Mouse (Mus musculus) 3T3-L1 (cell line): ENCODE measurements around the gene Plcb1.
A peak's percentile ranks its signal among the peaks of the same experiment; 100 is the strongest.
"Not testable (repeated sequence)": the region's sequence is repeated elsewhere in the genome, so short reads cannot be mapped to it uniquely, and the experiment has no call there.

ENCODE experiments used
- DNase-seq: peaks from one replicate; pipeline ENCODE4 v3.0.0-alpha.2; 2015; ENCODE audit warnings: low read depth, low spot score

The Plcb1 gene

DNA sequence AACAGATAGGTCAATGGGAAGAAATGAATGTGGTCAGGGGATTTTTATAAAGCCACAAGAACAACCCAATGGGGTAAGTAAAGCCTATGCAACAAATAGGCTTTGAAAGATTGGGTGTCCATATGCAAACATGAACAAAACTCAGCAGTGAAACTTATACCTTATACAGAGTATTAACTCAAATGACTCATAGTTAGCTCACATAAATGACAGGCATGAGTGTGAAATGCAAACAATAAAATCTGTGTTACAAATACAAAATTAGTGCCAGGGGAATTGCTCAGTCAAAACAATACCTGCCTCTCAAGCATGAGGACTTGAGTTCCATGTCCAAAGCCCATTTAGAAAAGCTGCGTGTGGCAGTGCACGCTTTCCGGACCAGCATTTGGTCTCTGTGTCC is 182.5 kb downstream of the Plcb1 start:
- peak; percentile 56 for DNase-seq

DNA sequence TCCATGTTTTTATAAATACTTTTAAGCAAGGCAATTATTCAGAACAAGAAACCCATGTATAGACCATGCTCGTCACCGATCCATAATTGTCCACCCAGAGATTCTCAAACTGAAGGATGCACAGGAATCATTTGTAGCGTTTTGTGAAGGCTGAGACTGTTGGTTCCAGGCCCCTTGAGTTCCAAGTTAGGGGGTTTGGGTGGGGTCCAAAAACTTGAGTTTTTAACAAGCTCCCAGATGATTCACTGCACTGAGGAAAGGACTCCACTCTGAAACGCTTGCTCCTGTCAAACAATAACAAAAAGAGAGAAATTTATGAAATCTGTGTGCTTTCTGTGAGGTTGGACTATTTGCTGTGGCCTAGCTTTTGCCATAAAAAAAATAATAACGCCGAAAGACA is 186.5 kb downstream of the Plcb1 start:
- peak; percentile 57 for DNase-seq

DNA sequence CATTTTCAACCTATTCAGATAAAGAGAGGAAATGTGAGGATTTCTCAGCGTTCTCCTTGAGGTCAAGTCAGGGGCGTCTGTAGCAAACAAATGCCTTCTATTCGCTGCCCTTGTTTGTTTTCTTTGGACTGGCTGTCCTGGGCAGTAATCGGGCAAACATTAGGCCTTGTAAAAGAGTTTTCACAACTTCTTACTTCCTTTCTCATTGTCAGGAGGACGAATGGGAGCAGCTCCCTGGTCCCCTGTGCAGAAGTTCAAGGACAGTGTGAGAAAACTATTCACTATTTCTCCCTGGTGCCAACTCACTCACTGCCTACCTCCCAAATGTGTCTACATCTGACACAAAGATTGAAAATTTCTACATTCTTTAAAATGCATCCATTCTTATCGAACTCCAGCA is 188.8 kb downstream of the Plcb1 start:
- no peak for DNase-seq

DNA sequence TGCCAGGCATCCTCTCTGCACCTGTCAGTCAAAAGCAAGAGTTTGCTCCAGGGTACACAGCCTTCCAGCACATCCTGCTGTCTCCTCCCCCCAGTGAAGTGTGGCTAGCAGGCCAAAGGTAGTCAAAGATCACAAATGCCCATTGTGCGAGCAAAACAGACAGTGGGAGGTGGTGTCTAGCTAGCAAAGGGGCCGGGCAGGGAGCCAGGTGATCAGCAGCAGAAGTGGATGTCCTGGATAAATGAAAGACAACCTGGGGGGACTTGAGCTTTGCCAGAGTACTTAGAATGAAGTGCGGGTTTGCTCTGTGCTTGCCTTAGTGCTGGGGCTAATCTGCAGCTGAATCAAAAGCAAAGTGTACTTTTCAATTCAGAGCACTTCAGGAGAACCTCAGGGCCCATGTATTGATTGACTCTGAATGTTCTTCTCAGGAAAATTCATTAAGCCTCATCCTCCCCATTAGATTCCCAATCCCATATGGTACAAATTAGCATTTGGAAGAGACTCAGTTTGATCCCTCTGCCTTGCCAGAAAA is 191.0 kb downstream of the Plcb1 start:
- DNase-seq, result peak; percentile 67

DNA sequence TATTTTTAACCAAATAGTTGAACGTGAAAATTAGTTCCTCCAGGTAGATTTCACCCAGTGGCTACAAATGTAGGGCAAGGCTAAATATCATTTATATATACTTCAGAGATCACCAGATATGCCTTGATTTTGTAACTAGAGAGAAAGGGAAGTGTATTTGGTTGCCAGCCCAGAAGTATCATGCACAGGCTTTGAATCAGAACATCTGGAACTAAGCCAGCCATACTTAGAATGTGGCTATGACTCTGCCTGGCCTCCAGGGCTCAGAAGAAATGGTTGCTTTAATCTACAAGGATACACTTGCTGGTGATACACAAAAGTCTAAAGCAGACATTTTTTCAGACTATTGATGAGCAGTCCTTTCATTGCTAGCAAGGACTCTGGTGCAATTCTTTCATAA is 191.8 kb downstream of the Plcb1 start:
- DNase-seq, result peak; percentile 93

DNA sequence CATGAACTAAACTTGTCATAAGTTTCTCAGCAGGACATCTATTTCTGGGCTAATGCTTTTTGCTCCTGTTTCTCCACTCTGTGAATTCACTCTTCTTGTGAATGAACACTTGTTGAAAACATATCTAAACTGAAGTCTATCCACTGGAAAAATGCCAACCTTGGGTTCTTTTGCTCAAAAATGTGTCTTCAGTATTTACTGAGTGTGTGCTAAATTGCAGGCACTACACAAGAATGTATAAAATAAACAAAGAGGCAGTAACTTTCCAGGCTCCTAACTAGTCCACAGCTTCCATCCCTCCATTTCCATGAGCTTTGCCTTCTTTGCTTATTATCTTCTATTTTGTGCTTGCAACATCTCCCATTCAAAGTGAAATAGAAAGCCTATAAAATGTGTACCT is 195.5 kb downstream of the Plcb1 start:
- DNase-seq, result peak; percentile 32

DNA sequence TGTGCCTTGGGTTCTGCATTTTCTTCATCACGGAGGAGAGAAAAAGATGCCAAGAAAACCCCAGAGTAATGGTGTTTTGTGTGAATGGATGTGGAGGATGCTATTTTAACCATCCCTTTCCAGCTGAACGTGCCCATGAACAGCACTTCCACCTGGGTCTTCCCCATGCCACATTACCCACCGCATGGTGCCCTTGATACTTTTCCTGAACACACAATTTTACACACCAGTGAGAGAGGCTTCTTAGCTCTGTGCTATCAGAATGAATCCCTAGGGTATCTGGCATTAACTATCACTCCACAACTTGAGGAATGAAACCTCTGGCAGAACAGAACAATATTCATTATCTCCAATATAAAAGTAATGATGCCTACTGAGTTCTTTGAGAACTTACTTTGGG is 199.0 kb downstream of the Plcb1 start:
- no peak for DNase-seq

DNA sequence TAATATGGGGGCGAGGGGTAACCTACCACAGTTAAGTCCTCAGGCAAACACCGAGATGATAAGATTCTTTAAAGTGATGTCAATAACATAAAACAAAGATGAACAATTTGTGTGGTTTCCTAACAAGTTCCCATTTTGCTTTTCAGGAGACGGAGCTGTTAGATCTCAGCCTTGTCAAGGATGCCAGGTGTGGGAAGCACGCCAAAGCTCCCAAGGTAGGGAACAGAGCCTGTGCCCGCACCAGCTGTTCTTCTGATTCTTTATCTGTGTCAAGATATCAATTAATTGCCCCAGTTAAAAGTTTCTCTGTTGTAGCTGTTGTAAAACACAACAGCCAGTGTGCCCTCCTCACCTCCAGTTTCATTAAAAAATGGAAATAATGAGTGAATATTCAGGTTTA is 202.1 kb downstream of the Plcb1 start:
- no peak for DNase-seq

DNA sequence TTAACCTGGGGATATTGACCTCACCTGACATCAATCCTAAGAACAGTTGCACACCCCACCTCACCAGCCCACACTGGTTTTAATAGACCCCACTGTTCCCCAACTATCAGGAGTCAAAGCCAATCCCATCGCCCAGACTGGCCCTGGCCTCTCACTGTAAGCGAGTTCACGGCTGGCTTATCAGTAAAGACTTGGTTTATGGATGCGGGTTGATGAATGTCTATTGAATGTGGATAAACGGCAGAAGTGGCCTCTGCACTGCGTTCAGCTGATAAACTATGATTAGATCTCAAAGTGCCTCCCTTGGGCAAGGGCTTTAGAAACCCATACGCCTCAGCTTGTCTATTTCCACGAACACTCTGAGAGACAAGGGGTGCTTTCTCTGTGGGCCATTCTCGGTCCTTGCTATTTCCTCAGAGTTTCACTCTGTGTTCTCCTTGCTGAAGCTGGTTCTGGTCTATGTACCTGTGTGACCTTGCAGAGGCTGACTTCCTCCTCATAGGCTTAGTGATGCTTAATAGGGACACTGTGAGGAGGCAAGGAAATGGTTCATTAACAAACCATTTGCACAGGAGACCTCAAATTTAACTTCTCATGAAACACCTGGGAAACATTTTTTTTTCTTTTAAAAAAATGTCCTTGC is 203.9 kb downstream of the Plcb1 start:
- no peak for DNase-seq

DNA sequence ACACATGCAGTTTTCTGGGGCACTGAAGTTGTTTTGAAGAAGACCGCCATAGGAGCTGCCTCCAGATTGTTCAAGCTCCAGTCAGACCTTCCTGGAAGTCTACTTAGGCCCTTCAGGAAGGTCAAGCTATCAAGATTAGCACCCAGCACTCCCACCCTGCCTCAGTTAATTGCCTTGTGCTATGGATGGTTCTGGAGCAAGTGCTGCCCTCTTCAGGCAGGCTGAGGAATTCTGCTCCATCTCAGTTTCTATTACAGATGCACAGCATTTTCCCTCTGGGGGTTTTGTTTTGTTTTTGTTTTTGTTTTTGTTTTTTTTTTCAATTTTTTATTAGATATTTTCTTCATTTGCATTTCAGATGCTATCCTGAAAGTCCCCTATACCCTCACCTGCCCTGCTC is 221.3 kb downstream of the Plcb1 start:
- DNase-seq, result peak; percentile 29

DNA sequence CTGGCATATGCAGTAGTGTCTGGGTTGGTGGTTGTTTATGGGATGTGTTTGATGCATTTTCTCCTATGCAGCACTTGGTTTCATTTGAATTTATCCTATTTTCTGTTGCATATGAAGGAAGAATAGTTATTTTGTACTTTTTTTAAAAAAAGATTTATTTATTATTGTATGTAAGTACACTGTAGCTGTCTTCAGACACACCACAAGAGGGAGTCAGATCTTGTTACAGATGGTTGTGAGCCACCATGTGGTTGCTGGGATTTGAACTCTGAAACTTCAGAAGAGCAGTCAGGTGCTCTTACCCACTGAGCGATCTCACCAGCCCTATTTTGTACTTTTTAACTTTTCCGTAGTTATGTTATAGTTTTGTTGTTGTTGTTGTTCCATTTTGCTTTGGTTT is 222.0 kb downstream of the Plcb1 start:
- not testable (repeated sequence) for DNase-seq

DNA sequence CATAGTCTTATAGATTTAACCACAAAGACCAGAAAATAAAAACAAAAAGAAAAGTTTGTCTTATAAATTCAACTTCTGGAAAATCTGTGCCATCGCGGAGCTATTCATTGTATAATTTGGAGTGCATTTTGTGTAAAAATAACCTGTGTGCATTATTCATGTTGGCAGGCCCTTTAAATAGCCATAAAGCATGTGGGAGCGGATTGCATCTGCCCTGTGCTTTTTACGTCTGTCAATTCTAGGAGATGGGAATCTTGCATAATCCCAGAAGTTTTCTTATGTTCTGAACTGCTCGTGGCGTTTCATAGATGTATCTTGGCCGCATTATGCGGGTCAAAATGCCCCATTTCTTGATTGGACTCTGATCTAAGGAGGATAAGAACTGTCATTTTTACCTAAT is 224.5 kb downstream of the Plcb1 start:
- no peak for DNase-seq

DNA sequence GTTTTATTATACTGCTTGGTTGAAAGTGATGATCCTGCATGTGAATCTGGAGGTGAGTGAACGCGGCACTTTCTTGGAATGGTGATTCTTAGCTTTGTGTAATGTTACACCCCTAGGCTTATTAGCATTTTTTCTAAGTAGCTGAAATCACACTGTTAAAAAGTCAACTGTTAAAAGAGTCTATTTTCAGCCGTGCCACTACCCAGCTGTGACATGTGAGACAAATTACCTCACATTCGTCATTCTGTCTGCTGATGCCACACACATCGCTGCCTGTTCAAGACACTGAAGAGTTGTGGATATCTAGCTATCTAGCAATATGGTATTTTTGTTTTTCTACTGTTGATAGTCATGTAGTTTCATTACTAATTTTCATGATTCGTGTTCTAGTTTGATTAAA is 229.6 kb downstream of the Plcb1 start:
- DNase-seq, result no peak

DNA sequence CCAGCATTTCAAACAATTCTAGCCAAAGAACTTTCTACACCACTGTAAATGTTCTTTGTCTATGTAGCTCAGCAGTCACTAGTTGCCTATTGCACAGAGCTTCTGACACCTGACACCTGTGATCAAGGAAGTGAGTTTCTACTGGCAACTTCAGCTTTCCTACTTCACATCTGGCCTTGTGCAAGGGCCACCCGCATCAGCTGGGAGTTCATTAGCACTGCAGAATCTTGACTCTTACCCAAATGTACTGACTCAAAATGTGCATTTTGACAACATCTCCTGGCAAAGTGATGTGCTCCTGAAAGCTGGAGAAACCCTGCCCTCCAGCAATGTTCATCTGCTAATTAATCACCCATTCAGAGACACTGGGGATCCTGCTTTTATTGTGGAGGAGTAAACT is 232.4 kb downstream of the Plcb1 start:
- DNase-seq, result peak; percentile 79

DNA sequence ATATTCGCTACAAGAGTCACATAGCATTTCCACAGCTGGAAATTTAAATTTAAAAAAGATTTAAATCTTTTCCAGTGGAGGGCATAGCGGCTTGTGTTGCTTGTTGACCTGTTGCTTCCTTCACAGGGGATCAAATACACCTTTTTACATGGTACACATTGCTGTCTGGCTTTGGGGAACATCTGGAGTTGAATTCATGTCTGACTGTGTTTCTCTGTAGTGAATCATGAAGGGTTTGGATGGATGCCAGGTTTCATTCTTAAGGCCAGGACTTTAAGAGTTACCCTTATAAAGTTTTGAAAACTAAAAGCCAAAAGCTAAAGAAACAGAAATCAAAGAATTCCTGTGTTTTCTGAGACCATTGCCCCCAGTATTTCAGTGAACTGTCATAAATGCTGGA is 232.8 kb downstream of the Plcb1 start:
- peak; percentile 92 for DNase-seq

DNA sequence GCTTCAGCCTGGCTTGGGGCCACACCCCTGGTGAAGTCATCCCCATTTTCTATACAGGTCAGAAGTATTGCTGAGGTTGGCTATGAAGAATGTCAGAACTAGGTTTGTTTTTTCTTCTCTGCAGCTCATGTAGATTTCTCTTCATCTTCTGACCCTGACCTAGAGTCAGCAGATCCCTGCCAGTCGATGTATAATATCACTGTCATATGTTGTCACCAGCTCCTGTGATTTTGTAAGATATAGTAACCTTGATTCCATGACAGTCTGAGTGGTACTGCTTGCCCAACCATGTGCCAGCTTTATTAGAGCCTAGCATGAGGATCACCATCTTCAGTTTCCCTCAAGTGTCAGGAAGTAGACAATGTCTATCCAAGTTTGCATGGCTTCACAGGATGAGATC is 233.7 kb downstream of the Plcb1 start:
- DNase-seq, result no peak

DNA sequence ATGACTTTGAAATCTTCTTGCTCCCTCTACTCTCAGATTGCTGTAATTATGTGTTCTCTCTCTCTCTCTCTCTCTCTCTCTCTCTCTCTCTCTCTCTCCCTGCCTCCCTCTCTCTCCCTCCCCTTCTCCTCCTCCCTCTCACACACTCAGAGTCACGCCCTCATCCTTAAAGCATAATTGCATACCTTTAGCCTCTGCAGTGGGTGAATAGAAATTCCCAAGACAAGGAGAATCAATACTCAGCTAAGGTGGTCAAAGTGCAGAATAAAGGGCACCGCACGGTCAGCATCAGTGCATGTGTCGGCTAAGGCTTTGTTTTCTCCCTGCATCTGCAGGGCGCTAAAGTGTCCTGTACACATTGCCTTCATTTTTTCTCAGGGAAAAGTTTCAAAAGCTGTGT is 243.4 kb downstream of the Plcb1 start:
- no peak for DNase-seq

DNA sequence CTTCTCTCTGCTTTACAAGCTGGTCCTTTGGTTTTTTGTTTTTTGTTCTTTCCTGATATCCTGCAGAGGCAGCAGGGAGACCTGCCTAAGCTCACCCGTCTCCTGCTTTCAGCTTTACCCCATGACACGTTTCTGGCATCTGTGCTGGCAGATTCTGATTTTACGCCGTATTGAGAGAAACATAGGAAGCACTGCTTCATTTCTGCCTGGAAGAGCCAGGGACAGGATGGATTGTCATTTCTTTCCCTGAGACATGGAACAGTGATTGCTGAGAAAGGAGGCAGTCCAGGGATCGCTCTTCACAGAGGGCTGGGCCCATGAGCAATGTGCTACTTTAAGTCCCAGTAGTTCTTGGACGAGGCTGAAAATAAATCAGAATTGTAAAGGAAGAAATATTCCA is 243.8 kb downstream of the Plcb1 start:
- DNase-seq, result no peak

DNA sequence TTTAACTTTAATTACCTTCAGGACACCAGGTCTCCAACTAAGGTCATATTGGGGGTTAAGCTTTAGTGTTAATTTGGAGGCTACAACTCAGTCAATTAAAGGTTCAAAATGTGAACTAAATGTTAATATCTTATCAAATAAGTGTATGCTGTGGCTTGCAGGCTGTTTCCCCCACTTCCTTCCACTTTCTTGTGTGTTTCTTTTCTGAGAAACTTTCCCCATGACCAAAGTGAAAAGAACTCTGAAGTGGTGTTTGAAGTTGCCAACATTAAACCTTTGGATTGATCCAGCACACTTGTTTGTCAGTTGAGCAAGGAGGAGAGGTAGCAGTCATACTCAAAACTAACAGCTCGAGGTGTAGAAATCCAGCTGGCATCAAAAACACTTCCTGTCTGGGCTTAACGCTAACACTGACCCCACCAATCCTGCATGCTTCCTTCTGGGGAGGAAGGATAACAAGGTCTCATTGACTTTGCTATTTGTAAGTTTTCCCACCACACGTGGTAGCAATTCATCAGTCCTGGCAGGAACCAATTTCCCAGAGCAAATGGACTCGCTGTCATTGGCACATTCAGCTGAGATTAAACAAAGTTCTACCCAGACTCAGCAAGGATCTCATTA is 249.9 kb downstream of the Plcb1 start:
- peak; percentile 17 for DNase-seq

DNA sequence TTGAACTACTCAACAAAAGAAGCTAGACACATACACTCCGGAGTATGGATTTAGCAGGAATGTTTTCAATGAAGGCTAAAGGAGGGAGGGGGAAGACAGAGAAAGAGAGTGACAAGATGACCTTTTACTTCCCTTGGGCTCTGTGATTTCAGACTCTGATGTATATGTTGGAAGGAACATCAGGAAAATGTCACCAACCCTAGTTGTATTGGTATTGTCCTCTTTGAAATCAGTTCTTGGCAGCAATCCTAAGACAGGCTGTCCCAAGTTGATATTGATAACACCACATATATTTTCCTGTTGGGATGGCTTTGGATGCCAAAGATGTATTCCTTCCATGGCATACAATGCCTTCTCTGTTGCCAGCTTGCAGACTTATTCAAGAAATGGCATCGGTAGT is 262.9 kb downstream of the Plcb1 start:
- no peak for DNase-seq

DNA sequence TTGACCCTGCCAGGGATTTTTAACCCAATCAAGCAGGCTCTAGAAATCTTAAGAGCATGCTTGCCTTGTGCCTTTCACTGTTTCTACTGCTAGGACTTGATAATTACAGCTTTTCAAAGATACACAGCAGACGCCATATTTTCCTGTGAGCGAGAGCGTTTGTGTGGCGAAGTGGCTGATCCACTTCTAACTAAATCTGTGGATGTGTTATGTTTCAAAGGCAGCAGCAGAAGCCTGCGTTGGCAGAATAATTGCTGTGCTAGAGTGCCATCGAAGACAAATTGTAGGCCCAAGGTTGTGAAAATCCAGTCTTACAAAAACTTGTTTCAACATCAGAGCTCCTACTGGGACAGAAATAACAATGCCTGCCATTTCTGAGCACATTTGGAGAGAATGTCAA is 263.4 kb downstream of the Plcb1 start:
- no peak for DNase-seq

DNA sequence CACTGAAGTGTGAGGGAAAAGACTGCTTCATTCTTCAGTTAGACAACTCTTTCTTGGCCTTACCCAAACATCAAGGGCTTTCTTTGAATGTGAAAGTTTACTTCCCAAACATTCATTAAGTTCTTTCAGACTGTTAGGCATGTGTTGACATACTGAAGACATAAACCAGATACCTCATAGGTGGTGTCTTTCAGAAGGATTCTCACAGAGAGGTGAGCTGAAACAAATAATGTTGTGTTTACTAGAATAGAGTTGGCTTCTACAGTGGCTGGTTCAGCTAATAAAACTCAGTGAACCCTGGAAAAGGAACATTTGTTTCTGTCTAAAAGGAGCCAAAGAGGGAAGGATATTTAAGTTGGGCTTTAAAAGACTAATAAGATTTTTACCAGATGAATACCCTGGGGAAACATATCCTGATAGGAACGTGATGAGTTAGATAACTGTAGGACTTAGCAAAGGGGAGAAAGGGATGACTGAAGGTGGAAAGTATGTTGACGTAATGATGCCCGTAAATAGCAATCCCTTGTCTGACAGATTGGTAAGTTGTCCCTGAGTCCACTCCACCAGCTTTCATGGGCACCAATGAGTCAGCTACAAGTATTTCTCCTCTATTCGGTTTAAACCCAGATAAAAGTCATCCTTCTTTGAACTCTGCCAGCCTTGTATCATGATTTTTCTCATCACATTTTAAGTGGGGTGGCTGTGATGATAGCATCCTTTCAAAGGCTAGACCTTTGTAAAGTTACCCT is 265.8 kb downstream of the Plcb1 start:
- DNase-seq, result peak; percentile 69

DNA sequence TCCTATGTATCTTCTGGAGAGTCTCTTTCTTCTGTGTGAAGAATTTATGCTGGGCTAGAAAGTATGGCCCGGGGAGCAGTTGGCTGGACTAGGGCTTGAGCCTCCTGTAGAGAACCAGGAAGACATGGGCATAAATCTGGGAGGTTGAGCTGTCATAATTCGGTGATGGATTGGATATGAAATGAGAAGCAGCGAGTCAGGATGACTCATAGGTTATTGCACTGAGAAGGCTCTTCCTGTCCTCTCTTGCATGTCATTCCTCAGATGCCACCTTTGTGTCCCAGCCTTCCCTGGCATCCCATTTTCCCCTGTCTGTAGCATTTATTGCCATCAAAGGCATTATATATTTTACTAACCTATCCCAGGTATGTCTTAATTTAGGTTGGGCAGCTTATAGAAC is 267.5 kb downstream of the Plcb1 start:
- peak; percentile 89 for DNase-seq
